Mouse (Mus musculus) megakaryocyte-erythroid progenitor cell, adult 5-6 weeks (primary cell): ENCODE data around the gene Gdpd3. TPM values are rescaled to one million over a fixed set of nuclear protein-coding genes. Genes with fewer than 3 reads are reported as not detected.
A peak's percentile ranks its signal among the peaks of the same experiment; 100 is the strongest.

Experiments used
- ATAC-seq: replicated peaks from 2 replicates; pipeline ENCODE4 v1.8.0; 2016; ENCODE audit warnings: mild to moderate bottlenecking, inconsistent platforms; ENCODE audit not compliant: severe bottlenecking, poor library complexity, low FRiP score, low TSS enrichment
- total RNA-seq, 2 experiments: library from RNA; stranded (forward) in 1 of 2; stranded (reverse) in 1 of 2; fragments of 200-1000, 215-1000 nt in 1 of 2; fragments of >200 nt in 1 of 2; fragmentation: Nextera tagmentation in 1 of 2; gene quantifications; 2 replicates each; pipeline ENCODE4 v1.2.3; 2014 to 2017

Gdpd3 gene
- total RNA-seq, 2 experiments from 2014 or later, result 0.09 to 0.26 TPM

DNA sequence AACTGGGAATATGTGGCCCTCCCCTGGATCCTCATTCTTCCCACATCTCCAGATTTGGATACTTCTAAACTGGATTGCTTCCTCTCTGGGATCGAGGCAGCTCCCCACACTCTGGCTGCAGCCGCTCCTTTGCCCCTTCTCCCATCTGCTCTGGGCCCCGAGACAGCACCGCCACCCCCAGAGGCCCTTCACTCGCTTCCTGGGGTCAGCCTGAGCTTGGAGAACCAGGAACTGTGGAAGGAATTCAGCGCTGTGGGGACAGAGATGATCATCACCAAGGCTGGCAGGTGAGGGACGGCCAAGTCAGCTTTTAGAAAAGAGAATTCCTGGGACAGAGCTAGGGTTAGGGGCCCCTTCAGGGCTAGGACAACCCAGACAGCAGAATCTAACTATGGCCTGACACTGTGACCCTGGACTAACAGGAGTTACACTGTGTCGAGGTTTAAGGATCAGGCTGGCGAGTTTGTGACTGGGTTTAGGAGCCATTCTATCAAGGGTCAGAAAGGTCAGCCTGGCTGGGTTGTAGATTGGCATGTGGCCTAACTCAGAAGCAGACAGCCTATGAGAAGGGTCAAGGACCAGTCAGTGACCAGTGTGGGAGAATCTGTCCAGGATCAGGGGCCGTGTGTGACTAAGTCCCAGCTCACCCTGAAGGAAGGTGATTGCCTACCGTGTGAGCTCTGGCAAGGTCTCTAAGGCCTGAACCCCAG lies 15.7 kb downstream of the Gdpd3 start:
- no peak for ATAC-seq

DNA sequence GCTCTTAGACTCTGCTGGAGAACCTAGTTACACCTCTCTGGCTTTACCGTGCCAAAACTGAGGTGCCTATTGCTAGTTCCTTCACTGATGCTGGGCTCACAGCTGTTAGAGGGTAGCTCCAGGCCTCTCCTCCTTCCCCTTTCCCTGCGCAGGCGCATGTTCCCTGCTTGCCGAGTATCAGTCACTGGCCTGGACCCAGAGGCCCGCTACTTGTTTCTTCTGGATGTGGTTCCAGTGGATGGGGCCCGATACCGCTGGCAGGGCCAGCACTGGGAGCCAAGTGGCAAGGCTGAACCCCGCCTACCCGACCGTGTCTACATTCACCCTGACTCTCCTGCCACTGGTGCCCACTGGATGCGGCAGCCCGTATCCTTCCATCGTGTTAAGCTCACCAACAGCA lies 16.6 kb downstream of the Gdpd3 start:
- ATAC-seq, result no peak

DNA sequence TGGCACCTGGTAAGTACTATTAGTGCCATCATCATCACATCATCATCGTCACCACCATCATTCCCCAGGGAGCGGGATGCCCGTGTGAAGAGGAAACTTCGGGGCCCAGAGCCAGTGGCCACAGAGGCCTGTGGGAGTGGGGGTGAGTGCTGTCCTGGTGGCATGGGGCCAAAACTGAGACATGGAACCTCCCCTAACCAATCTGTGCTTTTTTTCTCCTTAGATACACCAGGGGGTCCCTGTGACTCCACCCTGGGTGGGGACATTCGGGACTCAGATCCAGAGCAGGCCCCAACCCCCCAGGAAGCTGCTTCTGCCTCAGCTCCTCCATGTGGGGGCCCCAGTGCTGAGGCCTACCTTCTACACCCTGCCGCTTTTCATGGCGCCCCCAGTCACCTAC lies 18.3 kb downstream of the Gdpd3 start:
- no peak for ATAC-seq

DNA sequence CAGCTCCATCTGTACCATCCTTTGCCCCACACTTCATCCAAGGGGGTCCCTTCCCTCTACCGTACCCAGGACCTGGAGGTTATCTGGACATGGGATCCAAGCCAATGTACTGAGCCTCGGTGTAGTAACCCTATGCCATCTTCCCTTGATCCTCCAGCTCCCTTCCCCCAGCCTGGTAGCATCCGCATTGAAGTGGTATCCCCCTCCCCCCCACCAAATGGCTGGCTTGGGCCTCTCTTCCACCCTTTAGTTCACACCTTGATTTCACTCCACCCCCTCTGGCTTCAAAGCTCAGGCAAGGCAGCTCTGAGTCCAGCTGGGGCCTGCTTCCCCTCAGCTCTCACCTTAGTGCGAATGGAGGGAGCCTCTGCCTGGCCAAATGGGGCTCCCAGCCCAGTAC lies 18.9 kb downstream of the Gdpd3 start:
- ATAC-seq, result no peak

DNA sequence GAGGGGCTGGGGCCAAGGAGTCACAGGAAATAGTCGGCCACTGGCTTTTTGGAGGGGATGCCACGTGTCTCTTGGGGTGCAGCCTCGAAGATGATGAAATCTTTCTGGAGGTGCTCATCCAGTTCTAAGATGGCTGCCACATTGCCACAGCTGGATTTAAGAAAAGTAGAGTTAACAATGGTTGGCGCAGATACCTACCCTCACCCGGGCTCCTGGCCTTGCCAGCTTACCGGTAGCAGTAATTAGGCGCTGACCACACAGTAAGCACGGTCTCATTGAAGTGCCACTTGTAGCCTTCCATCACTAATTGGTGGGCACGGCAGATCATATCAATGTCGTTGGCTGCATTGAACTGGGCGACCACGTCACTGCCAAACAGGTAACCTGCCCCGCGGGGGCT lies 20.0 kb downstream of the Gdpd3 start:
- ATAC-seq, result no peak

DNA sequence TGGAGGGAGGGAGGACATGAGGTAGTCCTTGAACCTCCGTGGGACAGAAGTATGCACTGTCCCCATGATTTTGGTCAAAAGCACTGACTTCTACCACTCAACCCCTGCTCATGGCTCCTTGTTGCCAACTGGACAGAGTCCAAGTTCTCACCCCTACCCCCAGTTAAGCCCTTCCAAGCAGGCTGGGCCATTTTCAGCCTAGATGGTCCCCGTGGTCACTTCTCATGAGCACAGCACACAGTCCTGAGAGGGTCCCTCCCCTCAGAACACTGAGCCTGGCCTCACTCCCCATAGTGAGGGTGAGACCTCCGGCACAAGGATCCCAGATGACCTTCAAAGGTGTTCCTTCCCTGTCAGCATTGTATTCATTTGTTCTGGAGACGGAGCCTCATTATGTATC lies 23.0 kb downstream of the Gdpd3 start:
- no peak for ATAC-seq

DNA sequence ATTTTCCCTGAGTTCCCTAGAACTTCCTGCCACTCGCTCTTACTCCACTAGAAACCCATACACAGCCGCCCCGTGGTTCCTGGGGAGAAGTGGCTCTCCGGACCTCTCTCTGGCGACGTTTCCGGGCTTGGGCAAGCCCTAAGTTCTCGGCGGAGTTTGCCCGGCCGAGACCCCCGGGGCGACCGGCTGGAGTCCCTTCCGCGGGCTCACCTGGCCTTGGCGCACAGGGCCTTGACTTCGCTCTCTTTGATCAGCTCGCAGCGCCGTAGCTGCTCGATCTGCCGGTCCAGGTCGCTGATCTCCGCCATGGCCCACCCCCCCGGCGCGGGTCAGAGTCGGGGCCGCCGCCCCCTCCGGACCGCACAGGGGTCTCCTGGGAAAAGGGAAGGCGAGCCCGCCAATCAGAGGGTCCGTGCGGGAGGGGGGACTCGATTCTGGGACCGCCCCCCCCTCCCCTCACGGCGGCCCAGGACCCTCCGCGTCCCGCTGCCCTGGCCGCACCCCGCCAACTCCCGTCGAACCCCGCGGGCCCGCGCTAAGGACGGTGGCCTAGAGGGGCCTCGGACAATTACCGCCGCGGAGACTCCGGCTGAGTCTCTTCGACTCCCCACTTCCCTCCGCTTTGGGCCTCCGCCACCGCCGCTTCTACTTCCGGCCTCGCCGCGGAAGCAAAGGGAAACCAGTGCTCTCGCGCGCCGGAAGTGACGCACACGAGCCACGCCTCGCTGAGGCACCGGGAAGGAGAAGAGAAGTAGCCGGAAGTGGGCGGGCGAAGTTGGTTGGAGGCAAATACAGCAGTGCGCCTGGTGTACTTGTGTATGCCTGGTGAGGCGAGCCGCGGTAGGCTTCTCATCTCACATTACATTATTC lies 26.0 kb downstream of the Gdpd3 start, which contains the start of gene Ppp4c:
Ppp4c (minus strand) TSS at position 646 of the 870 bp plus-strand sequence.
- peak; percentile 89 for ATAC-seq

DNA sequence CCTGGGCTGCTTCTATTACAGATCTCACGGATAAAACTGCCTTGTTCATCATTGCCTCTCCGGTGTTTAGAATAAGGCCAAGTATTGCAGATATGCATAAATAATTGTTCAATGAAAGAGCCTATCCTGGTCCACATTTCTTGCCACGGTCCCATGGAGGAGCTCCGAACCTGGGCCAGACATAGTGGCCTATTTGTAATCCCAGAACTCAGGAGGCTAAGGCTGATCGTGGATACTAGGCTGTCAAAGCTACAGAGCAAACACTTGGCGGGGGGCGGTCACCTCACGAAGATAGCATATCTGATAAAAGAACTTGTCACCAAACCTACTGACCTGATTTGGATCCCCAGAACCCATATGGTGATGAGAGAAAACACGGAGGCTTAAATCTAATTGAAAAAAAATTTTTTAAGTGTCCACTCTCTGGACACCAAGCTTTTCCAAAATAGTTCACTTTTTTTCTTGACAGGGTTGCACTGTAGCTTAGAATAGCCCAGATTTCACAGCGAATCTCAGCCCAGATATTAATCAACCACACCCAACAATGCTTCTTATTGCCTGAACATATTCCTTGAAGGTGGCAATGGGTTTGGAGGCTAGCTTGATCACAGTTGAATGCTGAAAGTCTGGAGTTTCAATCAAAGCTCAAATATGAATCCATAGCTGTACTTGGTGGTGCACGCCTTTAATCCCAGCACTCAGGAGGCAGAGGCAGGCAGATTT lies 26.7 kb downstream of the Gdpd3 start:
- ATAC-seq, result no peak

DNA sequence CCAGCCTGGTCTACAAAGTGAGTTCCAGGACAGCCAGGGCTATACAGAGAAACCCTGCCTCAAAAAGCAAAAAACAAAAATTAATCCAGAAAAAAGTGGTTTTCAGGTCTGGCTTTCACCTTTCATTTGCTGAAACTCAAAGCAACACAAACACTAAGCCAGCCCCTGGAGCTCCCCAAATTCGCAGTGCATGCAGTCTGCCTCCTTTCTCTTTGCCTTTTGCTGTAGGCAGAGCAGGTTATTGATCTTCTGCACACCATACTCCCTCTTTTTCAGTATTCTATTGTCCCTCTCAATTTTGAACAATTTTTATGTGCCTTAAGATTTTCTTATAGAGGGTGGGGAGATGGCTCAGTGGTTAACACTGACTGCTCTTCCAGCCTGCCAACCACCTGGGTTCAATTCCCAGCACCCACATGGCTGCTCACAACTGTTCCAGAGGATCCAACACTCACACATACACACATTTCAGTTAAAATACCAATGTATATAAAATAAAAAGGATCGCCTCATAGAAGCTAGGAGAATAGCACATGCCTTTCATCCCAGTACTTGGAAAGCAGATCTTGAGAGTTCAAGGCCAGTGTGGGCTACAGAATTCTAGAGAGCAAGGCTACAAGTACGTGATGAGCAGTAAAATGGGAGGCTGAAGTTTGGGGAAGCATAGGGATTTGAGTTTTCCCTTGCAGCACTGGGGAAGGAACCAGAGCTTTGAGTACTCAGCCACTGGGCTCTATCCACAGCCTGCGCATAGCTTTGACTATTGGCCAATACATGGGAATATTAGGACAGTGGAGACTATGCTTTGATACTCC lies 27.5 kb downstream of the Gdpd3 start:
- no peak for ATAC-seq

DNA sequence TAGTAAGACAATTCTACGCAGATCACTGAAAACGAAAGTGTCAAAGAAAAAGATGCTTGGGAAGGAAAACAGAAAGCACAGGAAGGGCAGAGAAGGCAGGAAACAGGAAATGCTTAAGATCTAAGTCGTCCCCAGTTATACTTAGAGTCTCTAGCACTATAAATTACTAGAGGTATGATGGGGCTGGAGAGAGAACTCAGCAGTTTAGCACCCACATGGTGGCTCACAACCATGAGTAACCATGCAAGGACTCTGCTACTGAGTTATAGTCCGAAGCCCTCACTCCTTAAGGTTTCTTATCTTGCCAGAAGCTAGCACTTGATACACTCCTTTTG lies 28.1 kb downstream of the Gdpd3 start:
- no peak for ATAC-seq

DNA sequence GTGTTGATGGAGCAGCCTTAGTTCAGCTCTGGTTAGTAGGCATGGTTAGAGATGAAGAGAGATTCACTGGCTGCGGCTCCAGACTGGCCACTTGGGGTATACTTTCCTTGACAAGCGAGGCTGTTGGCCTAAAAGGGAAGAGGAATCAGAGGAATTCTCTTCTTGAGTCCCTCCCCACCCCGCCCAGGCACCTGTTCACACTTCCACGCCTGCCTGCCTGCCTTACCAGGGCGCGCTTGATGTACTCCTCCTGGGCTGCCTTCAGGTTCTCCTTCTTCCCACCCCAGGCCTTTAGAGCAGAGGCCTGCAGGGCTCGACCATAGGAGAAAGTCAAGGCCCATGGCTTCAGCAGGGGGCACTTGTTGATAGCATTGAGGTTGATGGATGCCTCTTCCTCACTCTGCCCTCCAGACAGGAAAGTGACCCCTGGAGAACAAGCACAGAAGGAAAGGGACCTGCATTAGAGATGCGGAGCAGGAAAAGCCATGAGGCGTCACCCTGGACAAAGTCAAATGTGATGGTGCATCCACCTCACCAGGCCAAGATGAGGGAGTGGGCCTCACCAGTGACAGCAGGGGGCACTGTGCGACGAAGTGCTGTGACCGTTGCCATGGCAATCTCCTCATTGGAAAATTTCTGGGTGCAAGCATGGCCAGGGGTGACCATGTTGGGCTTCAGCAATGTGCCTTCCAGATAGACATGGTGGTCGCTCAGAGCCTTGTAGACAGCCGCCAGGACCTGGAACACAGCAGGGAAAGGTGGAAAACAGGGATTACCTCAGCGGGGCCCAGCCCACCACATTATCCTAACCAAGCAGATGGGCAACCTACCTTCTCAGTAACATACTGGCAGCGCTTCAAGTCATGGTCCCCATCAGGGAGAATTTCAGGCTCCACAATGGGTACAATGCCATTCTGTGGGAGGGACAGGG lies 29.5 kb downstream of the Gdpd3 start:
- no peak for ATAC-seq

DNA sequence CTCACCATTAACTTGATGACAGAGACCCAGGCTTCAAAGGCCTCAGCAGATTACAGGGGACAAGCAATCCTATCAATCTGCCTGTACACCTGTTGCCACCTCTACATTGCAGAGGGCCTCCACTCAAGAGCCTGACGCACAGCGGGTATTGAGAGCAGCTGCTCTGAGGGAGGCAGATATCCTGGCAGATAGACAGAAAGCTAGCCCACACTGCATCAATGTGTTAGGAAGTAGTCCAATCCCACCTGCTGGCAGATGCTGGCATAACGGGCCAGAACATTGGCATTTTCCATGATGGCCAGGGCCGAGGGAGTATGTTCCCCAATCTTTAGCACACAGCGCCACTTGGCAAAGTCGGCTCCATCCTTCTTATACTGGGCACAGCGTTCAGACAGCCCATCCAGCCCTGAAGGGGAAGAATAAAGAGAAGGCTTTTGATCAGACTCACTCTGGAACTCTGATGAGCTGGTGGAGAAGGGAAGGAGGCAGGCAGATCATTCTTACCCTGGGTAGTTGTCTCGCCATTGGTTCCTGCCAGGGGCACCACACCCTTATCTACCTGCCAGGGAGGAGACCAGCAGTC lies 30.3 kb downstream of the Gdpd3 start:
- 0 out of 2 replicates have a peak, but pooled peaks have one; percentile 9 for ATAC-seq

DNA sequence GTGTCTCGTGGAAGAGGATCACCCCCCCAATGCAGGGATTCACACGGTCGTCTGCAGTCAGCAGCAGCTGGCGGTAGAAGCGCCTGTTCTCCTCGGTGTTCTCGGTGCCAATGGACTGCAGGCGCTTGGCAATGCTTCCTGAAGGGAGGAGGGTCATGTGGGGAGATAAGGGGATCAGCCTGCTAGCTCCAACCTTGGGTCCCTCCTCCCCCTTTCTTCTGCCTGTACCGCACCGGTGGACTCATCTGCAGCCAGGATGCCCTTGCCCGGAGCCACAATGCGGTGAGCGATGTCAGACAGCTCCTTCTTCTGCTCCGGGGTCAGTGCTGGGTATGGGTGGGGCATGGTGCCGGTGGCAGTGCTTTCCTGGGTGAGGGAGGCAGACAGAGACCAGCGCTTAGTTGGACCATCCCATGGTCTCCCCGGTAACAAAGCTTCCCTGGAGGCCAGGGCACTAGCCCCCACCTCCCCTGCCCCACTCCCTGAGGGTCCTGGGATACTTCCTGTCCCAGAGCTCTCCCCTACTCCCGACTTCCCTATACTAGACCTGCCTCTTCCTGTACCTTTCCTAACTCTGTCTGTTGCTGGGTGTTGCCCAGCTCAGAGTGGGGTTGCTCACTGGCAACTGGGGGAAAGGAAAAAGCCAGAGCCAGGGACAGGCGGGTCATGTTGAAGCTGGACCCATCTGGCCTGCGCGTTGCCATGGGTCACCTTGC lies 31.4 kb downstream of the Gdpd3 start, which contains the start of gene Fam57b:
Fam57b (plus strand) TSS at position 258 of the 716 bp plus-strand sequence.
- peak; percentile 28 for ATAC-seq

DNA sequence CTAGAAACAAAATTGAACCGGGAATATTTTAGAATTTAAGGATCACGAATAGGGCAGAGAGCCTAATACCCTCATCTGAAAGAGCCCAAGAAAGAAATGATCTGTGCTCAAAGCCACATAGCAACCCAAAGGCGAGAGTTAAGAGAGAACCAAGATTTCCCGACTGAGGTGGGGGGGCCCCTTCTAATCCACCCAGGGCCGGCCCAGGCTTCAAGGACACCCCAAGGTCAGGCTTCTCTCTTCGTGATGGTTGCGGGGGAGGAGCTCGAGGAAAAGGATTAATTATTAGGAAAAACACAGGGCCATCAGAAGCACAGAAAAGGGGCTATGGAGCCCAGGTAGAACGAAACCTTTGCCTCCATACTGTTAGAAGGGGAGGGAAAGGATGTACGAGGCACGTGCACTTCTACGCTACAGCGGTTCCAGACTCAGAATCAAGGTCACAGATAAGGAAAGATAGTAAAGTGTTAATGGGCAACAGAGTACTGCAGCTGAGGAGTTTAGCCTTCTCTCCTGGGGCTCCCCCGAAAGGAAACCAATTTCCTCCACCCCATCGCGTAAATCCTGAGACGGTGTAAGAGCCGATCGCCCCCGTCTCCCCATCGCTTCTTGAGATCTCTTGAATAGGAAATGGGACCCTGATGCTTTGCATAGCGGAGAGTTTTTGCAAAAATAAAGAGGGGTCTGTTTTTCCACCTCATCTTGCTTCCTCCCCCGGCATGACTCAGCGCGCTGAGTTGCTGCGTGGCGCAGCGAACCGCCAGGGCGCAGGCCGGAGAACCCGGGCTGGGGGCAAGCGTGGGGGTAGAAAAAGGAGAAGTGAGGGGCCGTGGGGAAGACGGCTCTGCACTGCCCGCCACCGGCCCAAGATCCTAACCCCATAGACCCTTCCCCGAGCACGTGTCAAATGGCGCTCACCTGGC lies 32.3 kb downstream of the Gdpd3 start:
- ATAC-seq, result peak; percentile 3; the same call in 1 of the 2 replicates

DNA sequence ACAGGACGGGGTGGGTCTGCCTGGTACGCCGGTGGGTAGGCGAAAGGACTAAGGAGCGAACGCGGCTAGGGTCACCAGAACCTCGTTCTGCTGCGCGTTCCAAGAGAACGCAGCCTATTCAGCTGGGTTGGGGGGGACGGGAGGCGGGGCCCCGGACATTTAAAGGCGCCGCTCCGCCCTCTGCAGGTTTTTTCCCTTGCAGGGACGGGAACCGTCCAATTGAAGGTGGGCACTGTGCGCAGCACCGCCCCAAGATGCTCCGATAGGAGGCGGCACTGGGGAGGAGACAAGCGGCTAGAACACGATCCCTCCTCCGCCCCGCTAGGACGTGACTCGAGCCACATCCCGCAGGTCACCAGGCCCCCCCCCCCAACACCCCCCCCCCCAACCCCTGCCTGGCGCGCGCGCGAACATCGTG lies 32.9 kb downstream of the Gdpd3 start:
- peak; percentile 81 for ATAC-seq
